Mouse (Mus musculus): ENCODE data around the gene Cenpu. TPM values are rescaled to one million over a fixed set of nuclear protein-coding genes. Genes with fewer than 3 reads are reported as not detected.

Cenpu gene
- total RNA-seq, 2 experiments from 2014 or later = 19.4 to 31.9 TPM

DNA sequence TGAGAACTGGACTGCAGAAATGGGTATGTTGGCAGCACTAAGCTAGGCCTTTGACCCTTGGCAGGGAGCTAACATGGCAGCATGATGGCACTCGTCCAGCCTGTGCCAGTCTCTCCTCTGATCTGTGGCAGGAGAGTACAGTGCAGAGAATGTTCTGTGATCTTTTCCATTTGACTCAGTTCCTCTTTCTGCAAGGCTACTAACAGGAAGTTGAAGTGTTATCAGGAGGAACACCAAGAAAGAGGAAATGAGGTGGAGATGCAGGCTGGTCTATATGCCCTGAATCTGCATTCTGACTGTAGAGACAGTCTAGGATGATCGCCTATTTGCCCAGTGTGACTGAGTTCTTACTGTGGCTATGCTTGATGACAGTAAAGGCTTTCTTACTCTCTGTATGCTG is 43.8 kb downstream of the Cenpu start:
- no peak for ATAC-seq (replicated peaks; ENCODE audit: low FRiP score, poor library complexity, severe bottlenecking)

DNA sequence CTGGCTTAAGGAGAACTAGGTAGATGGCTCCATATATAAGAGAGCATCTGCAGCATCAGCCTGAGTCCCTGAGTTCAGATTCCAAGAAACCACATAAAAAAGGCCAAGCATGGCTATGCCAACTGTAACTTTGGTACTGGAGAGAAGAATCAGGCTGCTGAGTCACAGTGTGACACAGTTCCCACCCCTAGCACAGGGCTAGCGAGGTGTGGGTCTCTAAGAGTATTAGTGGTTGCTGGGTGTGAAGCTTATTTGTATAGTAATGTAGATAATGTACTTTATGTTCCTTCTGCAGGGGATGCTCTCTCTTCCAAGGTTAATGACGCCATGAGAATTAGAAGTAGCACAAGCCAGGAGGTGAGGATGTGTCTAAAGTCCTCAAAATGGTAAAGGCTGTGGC is 44.7 kb downstream of the Cenpu start:
- ATAC-seq (replicated peaks; ENCODE audit: low FRiP score, poor library complexity, severe bottlenecking) = no peak

DNA sequence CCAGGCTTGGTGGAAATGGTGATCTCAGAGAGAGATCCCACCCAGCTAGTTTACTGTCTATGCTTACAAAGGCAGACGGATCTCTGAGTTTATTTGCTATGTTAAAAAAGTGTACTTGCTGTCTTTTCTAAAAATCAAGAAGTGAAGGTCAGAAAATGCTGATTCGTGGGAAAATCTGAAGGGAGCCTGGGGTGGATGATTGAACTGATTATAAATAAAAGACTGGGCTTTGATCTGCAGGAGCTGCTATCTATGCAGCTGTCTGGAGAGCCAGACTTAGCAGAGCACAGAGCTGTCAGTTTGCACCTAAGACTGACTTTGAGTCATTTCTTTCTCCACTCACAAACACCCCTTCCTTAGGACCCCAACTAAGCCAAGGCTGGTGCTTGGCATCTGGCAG is 45.6 kb downstream of the Cenpu start:
- ATAC-seq (replicated peaks; ENCODE audit: low FRiP score, poor library complexity, severe bottlenecking) = no peak

DNA sequence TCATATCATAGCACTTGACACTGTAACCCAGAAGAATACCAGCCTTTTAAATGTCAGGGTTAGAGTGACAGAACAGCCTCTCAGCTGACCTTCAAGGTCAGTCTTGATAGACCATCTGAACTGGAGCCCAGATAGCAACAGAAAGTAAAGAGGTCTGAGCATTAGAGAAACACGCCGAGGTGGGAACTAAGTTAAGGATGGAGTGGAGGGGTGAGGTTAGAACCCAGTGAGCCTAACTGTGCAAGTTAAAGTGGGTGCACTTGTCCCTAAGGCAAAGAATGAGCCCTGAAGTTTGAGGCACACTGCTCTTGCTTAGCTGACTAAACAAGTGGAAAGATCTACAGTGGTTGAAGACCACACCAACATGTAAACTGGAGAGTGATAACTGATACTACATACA is 46.3 kb downstream of the Cenpu start:
- no peak for ATAC-seq (replicated peaks; ENCODE audit: low FRiP score, poor library complexity, severe bottlenecking)

DNA sequence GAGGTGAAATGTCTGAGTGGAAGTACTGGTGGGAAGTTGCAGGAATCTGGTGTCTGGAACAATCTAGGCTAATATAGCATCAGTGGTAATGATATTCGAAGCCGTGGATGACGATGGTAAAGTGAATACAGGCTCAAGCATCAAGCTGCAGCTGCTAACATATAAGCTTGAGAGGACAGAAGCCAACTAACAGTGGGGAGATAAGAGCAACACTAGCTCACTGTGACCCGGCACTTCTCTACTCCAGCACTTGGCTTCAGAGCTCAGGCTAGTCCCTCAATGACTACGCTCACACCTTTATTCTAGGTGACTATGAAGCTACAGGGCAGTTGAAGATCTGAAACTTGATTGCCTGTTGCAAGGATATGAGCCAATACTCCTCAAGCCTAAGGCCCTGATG is 46.9 kb downstream of the Cenpu start:
- no peak for ATAC-seq (replicated peaks; ENCODE audit: low FRiP score, poor library complexity, severe bottlenecking)

DNA sequence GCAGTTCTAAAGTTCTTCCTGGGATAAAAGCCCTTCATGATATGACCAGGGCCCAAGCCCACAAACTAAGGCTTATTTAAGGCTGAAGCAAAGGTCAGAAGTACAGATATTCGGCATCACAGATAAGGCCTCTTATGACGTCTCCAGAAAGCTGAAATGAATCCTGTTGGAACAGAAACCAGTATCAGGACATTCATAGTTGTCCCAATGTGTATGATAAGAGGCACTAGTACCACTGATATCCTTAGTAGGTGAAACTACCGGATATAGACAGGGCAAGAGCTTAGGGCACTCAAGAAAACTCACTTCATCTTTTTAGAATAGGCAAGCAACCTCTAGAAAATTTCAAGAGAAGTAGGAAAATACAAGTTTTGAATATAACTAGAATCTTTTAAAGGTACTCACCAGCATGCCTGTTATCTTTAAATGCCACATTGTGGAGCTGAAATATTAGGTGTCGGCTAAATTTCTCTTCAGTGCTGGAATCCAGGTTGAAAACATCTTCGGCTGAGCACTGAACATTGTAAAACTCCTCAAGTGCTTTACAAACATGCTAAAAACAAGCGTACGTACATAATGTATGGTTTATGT is 47.6 kb downstream of the Cenpu start:
- no peak for ATAC-seq (replicated peaks; ENCODE audit: low FRiP score, poor library complexity, severe bottlenecking)

DNA sequence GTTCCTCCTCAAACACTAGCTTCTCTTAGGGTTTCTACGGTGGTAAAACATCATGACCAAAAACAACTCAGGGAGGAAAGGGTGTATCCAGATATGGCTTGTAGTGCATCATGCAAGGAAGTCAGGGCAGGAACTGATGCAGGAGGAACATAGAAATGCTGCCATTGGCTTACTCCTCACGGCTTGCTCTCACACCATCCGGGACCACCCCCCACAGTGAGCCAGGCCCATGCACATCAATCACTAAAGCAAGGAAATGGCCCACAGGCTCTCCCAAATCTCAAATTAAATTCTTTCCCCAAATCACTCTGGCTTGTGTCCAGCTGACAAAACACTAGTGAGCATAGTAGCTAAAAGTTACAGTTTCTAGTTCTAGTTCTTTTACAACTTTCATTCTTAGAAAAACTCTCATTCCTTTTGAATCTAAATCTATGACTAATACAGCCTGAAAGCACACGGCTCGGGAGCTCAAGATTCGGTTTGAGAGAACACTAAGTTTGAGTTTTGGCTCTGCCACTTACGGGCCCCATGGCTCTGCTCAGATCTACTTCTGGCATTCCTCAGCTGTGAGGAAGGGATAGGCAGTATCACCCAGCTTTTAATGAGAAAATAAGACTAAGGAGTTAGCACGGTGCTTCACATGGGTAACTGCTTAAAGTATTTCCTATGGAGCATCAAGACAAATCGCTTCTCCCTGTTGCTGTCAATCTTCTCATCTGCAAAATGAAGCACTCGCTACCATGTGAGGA is 49.3 kb downstream of the Cenpu start:
- no peak for ATAC-seq (replicated peaks; ENCODE audit: low FRiP score, poor library complexity, severe bottlenecking)

DNA sequence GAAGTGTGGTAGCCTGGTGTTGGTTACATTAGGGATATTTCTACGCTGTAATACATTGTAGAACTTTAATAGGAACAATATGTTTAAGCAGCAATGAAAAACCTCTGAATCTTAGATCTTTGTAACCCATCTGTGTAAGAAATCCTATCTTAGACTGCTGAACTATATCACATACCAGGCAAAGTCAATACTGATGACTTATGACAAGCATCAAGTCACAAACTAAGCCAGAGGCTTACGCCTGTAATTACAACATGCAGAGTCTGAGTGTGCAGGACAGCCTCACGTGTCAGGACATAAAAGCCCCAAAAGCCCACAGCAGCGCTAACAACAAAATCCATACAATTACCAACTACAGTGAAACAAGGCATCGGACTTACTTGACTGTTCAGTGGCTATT is 51.8 kb downstream of the Cenpu start:
- ATAC-seq (replicated peaks; ENCODE audit: low FRiP score, poor library complexity, severe bottlenecking) = no peak

DNA sequence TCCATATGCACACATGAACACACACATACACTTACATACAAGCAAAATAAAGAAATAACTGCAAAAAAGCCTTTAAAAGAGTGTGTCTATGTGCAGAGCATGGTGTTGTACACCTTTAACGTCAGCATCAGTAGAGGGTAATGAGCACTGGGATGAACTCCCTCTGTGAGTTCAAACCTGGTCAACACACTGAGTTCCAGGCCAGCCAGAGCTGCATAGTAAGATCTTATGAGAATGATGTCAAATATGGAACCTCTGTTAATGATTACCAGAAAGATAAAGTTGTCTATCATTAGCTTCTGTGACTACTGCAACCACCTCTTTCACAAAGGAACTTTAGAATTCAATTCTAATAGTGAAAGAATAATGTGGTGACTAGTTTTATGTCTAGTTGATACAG is 55.1 kb downstream of the Cenpu start:
- ATAC-seq (replicated peaks; ENCODE audit: low FRiP score, poor library complexity, severe bottlenecking) = no peak

DNA sequence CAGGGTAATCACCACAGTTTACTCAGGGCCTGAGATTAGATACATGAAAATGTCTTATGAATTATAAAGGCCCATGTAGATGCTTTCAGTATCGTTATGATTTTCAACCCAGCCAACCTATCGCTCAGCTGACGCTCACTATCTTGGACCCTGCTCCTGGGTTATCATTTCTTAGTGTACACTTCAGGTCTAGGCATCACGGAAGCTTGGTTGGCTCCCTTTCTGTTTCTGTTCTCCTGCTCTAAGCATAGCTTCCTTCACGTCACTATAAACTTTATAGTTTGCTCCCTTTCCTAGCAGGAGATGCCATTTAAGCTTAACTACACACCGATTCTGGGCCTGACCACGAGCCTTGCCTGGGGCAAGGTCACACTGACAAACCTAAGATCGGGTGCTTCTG is 59.7 kb downstream of the Cenpu start:
- no peak for ATAC-seq (replicated peaks; ENCODE audit: low FRiP score, poor library complexity, severe bottlenecking)

DNA sequence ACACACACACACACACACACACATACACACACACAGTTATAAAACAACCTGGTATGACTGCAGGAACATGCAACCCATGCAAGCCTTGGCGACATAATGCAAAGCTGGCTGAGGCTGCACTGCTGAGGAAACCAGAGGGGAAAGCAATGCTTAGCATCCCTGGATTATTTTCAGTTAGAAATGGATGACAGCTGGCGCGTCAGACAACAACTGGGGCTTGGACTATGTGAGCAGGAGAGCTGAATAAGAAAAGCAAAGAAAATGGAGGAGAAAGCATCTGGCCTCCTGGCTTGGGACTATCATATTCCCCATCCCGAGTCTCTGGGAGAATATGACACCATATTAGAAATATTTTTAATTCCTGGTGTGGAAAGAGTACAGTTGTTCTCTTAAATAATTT is 61.1 kb downstream of the Cenpu start:
- ATAC-seq (replicated peaks; ENCODE audit: low FRiP score, poor library complexity, severe bottlenecking) = no peak

DNA sequence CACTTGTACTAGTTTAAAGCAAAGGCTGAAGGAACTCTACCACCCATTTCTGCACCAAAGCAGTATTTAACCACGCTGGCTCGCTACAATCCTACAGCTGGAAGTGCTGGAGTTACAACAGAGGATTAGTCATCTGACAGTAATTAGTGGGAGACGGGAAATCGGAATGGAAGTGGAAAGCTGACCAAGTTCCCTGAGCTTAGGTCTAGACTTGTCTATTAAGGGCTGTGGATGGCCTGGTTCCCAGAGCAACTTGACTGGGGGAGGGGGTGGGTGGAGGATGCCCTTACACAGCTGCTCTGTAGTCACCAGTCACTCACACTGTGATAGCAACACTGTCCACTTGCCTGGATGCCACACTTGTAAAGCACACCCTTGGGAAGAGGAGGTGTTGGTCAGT is 61.5 kb downstream of the Cenpu start:
- ATAC-seq (replicated peaks; ENCODE audit: low FRiP score, poor library complexity, severe bottlenecking) = no peak

DNA sequence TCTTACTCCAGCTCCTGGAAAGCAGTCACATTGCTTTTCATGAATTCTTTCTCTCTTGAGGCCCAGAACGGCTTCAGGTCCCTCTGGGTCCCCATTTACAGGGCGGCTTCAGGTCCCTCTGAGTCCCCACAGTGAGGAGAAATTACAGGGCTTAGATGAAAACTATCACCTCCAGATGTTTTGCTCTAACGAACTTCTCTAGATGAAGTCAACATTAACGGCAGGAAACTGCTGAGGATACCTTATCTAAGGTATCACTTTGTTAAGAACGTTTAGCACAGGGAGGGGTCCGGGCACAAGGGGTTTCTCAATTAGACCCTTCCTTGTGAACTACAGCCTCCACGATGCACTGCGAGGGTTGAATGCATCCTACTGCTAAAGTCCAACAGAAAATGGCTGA is 64.1 kb downstream of the Cenpu start:
- no peak for ATAC-seq (replicated peaks; ENCODE audit: low FRiP score, poor library complexity, severe bottlenecking)

DNA sequence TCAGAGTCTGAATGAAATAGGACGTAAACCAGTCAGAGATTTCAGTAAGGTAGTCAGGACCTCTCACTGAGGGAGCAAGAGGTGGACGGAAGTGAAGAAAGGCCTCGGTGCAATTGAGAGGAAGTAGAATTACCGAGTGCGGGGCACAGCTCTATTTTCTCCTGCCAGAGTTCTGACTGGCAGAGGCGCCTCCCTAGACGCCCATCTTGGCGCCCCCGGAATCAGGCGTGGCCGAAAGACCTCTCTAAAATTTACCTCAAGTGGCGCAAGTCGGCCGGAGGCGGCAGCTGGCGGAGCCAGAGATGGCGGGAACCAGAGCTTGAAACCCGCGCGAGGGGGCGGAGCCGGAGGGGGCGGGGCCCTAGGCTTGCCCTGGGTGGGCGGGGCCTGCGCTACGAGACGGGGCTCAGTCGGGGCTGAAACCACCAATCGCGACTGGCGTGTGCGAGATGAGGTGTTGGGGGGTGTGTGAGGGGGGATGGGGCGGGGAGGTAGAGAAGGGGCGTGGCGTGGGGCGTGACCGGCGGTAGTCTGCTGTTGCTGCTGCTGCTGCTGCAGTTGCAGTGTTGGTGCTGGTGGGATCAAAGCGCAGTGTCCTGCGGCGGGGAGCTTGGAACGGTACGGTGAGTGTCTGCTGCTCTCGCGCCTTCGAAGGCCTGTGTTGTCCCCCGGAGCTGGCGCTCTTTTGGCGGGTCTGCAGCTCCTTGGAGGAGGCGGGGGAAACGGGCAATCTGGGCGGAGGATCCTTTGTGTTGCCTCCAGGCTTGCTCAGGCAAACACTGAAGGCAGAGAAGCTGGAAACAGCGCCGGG is 65.3 kb downstream of the Cenpu start, which contains the start of the genes Primpol and Casp3:
Gene Primpol (minus strand): TSS at position 334 of the 811 bp plus-strand sequence.
Gene Casp3 (plus strand): TSS at position 413 of the 811 bp plus-strand sequence.
- ATAC-seq (replicated peaks; ENCODE audit: low FRiP score, poor library complexity, severe bottlenecking) = peak; percentile 87

DNA sequence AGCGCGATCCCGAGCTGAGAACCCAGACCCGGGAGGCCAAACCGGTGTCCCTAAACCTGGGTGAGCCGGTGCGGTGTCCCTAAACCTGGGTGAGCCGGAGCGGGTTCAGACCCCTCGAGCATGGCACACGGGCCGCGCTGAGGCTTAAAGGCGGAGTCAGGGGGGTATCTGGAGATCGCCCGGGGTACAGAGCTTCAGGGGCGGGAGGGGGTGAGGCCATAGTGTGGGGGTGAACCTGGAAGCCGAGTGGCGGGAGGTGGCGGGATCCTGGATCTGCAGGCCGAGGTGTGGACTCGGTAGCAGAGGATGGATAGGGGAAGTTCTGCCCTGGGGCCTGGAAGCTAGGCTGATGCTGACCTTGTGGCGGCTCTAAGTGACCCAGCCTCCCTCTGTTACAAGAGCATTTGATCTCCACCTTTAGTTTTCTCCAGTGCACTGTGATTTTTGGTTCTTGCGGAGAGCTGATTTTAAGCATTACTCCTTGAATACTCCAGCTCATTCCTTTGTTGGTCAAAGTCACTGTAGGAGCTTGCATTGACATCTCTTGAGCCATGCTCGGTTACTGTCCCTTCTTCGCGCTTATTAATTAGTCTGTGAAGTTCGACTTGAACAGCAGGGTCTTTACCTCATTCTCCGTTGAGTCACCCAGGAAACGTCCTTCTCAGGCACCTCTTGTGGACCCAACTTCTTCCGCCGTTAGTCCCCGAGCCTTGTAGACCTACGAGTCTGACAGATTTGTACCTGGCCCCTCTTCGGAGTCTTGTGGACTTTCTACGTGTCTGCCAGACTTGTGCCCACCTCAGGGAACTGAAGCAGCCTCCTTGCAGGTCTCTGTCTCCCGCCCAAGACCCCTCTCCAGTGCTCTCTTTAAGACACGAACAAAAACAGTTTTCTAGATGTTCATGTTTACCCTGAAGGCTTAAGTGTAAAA is 66.1 kb downstream of the Cenpu start:
- peak; percentile 47 for ATAC-seq (replicated peaks; ENCODE audit: low FRiP score, poor library complexity, severe bottlenecking)

DNA sequence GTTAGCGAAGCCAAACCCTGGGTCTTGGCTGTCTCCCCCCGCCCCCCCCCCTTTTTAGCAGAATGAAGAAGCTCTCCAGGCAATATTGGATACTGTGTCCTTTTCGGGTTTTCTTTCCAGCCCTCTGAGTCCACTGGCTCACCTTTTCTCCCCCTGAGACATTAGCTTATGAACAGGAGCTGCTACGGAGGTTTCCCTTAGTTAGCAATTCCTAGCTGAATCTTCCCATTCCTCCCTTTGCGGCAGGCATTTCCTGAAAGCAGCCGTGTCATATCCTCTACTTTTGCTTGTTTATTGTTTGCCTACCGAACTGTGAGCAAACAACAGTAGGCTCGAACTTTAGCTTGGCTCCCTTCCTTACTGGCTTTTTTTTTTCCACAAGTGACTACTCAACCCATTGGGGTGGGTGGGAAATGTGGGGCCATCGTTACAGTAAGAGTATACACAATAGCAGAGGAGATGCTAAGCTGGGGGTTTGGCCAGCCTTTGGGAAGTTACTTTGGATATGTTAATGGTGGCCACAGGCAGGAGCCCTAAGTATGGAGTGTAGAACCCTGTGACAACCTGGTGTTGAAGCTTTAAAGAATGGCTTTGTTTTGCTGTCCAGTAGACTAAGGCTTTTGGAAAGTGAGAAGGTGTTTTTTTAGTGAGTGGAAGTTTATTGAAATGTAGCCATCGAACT is 67.0 kb downstream of the Cenpu start:
- ATAC-seq (replicated peaks; ENCODE audit: low FRiP score, poor library complexity, severe bottlenecking) = no peak

DNA sequence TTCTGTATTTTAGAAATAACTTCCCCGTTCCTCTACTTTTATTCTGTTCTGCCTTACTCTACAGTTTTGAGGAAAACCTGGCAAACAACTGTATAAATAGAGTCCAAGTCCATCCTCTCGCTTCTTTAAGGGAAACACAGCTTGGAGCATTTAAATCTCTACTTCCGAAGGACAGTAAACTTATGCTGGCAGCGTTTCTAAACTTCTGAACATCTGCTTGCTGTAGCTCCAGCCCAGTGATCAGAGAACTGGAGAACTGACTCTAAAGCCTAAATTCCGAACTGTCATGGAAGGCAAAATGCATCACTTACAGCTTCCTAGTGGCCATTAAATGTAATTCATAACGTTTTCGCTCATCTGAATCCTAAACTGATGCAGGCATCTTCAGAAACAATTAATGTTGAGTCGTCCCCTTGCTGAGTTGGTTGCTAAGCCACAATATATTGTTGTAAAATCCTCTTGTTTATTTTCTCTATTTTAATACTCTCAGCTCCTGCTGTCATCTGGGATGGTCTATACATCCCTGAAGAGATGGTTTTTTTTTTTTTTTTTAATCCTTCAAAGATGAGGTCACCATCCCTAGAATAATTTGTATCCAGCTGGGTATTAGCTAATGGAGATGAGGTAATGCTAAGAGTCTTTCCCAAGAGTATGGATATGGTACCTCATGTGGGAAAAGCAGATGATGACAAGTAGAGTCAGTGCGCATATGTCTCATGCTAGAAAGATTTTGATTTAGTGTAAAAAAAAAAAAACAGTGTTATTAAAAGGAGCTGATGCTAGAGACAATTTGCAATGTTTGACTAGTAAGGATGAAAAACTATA is 70.8 kb downstream of the Cenpu start:
- no peak for ATAC-seq (replicated peaks; ENCODE audit: low FRiP score, poor library complexity, severe bottlenecking)

DNA sequence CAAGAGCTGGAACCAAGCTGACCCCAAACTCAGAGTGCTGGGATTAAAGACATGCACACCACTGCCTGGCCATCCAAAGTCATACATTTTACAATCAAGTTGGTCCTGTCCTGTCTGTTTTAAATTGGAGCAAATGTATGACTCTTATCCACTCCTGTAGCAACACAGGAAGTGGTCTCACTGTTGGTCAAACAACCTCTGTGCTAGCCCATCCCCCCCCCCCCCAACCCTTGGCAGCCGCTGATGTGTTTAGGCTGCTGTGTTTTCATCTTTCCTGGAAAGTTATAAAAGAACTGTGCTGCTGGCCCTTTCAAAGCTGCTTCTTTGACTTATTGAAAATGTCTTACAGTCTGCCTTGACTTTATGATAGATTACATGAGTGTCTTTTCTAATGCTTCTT is 73.3 kb downstream of the Cenpu start:
- ATAC-seq (replicated peaks; ENCODE audit: low FRiP score, poor library complexity, severe bottlenecking) = no peak
